8 mouse cellular contexts compared by ENCODE assay signal in genomic region chr5:88519232-88519631, GRCm38 (mm10). TPM values are rescaled to one million over a fixed set of nuclear protein-coding genes. Genes with fewer than 3 reads are reported as not detected.
DNase-seq lines count a peak whose midpoint lies in the region; ATAC-seq and TF ChIP-seq lines count a peak whose summit lies in the region.

No protein-coding gene starts in this region.

- H3K36me3 ChIP-seq in kidney, adult 2 months (ENCODE audit: control insufficient read depth, insufficient read depth, low read length) = no peaks in the 10 kb centered on the region
- H3K36me3 ChIP-seq in kidney, embryonic 14.5 days (ENCODE audit: control insufficient read depth, insufficient read depth, low read length) = no peaks in the 10 kb centered on the region

- no peak for TF ChIP-seq CTCF in kidney, adult 2 months (conservative IDR thresholded peaks at IDR 0.05; ENCODE audit: insufficient read depth, insufficient read length, low read depth, low read length)

- no peaks in the 10 kb centered on the region for H3K4me1 ChIP-seq in kidney, adult 2 months (ENCODE audit: control insufficient read depth, insufficient read depth, low read length)
- no peaks in the 10 kb centered on the region for H3K4me1 ChIP-seq in kidney, embryonic 14.5 days (ENCODE audit: control insufficient read depth, insufficient read depth, low read length)

- H3K4me2 ChIP-seq in kidney, embryonic 14.5 days (replicated peaks; ENCODE audit: low read depth, low read length) = no peak overlapping the region

- no peaks in the 10 kb centered on the region for H3K9me3 ChIP-seq in kidney, embryonic 14.5 days (ENCODE audit: control insufficient read depth, low read length)

- DNase-seq in kidney, adult 2 months = peak; percentile 55
- DNase-seq in urinary bladder, postnatal 14 days (ENCODE audit: low spot score) = peak; percentile 32
- DNase-seq in urinary bladder, postnatal 10 days (ENCODE audit: low spot score) = no peak
- peak; percentile 7 for DNase-seq in cerebellum, adult 11 months
- DNase-seq in kidney, postnatal 14 days = peak; percentile 41
- DNase-seq in retina, postnatal 7 days (ENCODE audit: low read depth, low spot score) = peak; percentile 29
- no peak for DNase-seq in spleen, adult 18-20 months

- H3K4me3 ChIP-seq in kidney, adult 2 months (ENCODE audit: insufficient read depth, low read depth, low read length) = no peak overlapping the region
- no peak overlapping the region for H3K4me3 ChIP-seq in kidney, embryonic 14.5 days (ENCODE audit: low read length)

- TF ChIP-seq POLR2A in kidney, adult 2 months (IDR thresholded peaks at IDR 0.05; ENCODE audit: low read depth, low read length) = no peak

- H3K27ac ChIP-seq in kidney, adult 2 months (ENCODE audit: insufficient read depth, low read depth, low read length) = no peak overlapping the region
- H3K27ac ChIP-seq in kidney, embryonic 14.5 days (ENCODE audit: low read depth, low read length) = no peak overlapping the region

- no peak overlapping the region for H3K9ac ChIP-seq in kidney, embryonic 14.5 days (ENCODE audit: low read depth, low read length)

- no peak for ATAC-seq in kidney, embryonic 14.5 days (ENCODE audit: low FRiP score, low TSS enrichment)

- no peaks in the 10 kb centered on the region for H3K27me3 ChIP-seq in kidney, adult 2 months (replicated peaks; ENCODE audit: control insufficient read depth, insufficient read depth, low read length)
- no peaks in the 10 kb centered on the region for H3K27me3 ChIP-seq in kidney, embryonic 14.5 days (ENCODE audit: control insufficient read depth, insufficient read depth, low read length)

- WGBS in kidney, adult 2 months = 0% methylated on average over 2 of the region's 2 CpGs
- WGBS in kidney, embryonic 14.5 days = 4% methylated on average over 2 of the region's 2 CpGs

RNA-seq across cellular contexts. Expression of gene Jchain, which starts 8.5 kb away (rescaled TPM):
- polyA plus RNA-seq in kidney, adult 2 months (2012; rRNA removed) = 3.2 and 5.5 TPM in 2 replicates
- 0.91 TPM in 1 of 2 replicates, not detected in the other for polyA plus RNA-seq in kidney, embryonic 14.5 days (2014; fragmentation: Nextera tagmentation; extraction: Ambion mirVana)

RNA-seq across cellular contexts. Expression of gene Enam, which starts 31.5 kb away (rescaled TPM):
- not detected in 2 replicates for polyA plus RNA-seq in kidney, adult 2 months (2012; rRNA removed)
- not detected in 2 replicates for polyA plus RNA-seq in kidney, embryonic 14.5 days (2014; fragmentation: Nextera tagmentation; extraction: Ambion mirVana)

RNA-seq across cellular contexts. Expression of gene Utp3, which starts 35.0 kb away (rescaled TPM):
- 7.9 and 9.8 TPM in 2 replicates for polyA plus RNA-seq in kidney, adult 2 months (2012; rRNA removed)
- 73.4 and 88.8 TPM in 2 replicates for polyA plus RNA-seq in kidney, embryonic 14.5 days (2014; fragmentation: Nextera tagmentation; extraction: Ambion mirVana)

RNA-seq across cellular contexts. Expression of gene Rufy3, which starts 45.6 kb away (rescaled TPM):
- polyA plus RNA-seq in kidney, adult 2 months (2012; rRNA removed) = 21.2 and 24.0 TPM in 2 replicates
- polyA plus RNA-seq in kidney, embryonic 14.5 days (2014; fragmentation: Nextera tagmentation; extraction: Ambion mirVana) = 11.1 and 17.7 TPM in 2 replicates

Comparison
In these comparisons a context has a peak if more than half of its experiments do, and no peak if none do; other contexts are left out.
1. DNase-seq: peak in kidney, adult 2 months (single experiment), urinary bladder, postnatal 14 days (single experiment), cerebellum, adult 11 months (single experiment), kidney, postnatal 14 days (single experiment) and retina, postnatal 7 days (single experiment); none in urinary bladder, postnatal 10 days (single experiment) and spleen, adult 18-20 months (0 of 2).